Mouse (Mus musculus): ENCODE results near the gene Med18.

DNA sequence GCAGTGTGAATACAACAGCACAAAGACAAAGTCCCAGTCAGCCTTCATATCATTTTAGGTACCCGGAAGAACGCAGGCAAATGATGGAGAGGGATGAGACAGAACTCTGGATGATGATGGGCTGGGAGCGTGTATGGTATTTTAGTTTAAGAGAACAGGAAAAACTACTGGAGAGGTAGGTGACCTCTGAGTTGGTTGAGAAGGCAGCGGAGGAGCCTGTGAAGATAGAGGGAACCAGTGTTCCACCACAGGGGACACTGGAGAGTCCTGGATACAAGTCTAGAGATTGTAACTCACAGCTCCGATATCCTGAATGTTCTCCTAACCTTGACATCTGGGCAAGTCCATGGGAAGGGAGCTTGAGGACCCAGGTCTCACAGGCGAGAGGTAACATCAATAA is 42.5 kb upstream of the Med18 start:
- TF ChIP-seq CTCF (IDR thresholded peaks at IDR 0.05; ENCODE audit: control insufficient read depth, insufficient read depth, insufficient replicate concordance, low read depth, low read length): no peak
- TF ChIP-seq POLR2A (IDR thresholded peaks at IDR 0.05; ENCODE audit: control insufficient read depth, low read depth, low read length): no peak
